Mouse (Mus musculus): ENCODE results near the gene Cnga1. TPM values are rescaled to one million over a fixed set of nuclear protein-coding genes. Genes with fewer than 3 reads are reported as not detected.

Gene Cnga1
- total RNA-seq (2023): not detected

GRCm38 (mm10) chr5:72644175-72644574 is at the start of gene Cnga1:
Gene Cnga1, minus strand, starts transcription at chr5:72644275.

DNA sequence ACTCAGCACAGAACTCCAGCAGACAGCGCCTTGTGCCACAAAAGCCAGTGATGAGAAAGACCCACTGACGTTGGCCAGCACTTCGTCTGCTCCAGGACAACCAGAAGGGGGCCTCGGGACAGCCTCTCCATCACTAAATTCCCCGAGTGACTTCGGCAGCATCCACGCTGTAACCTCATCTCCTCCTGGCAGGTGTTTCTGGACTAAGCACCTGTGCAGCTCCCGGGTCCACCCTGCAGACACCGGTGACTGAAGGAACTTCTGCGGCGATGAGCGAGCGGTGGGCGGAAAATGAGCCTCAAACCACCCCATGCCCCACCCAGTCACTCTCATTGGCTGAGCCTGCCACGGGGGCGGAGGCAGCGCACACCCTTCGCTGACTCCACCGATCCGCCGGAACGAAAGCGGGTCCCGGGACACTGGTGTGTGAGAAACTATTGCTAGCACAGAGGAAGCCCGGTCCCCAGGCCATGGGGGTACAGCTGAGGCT is 3.4 kb upstream of the Cnga1 start, which contains the start of gene Nipal1:
Gene Nipal1, plus strand, starts transcription at position 378 of the 490 bp plus-strand sequence.

GRCm38 (mm10) chr5:72587192-72587681 is 56.8 kb downstream of the Cnga1 start, which contains the start of gene Gm5868:
Gene Gm5868, minus strand, starts transcription at chr5:72587551.

GRCm38 (mm10) chr5:72580970-72581332 is 63.1 kb downstream of the Cnga1 start, which contains the start of gene Zar1:
Gene Zar1, minus strand, starts transcription at chr5:72581254.

GRCm38 (mm10) chr5:72559544-72560049 is 84.5 kb downstream of the Cnga1 start, which contains the start of gene Nfxl1:
Gene Nfxl1, minus strand, starts transcription at chr5:72559684.

Other genes starting within 250 kb of the Cnga1 start
- gene Corin, start 139.8 kb downstream of the Cnga1 start, total RNA-seq (2023): not detected
- 10 to 100 TPM; 26.5 to 30.1 TPM for gene Nfxl1, start 84.6 kb downstream of the Cnga1 start, total RNA-seq (2023)
- gene Zar1, start 63.0 kb downstream of the Cnga1 start, total RNA-seq (2023): not detected
- not detected for gene Gm5868, start 56.7 kb downstream of the Cnga1 start, total RNA-seq (2023)
- gene Nipal1, start 3.5 kb upstream of the Cnga1 start, total RNA-seq (2023): not detected
- 1 to 10 TPM; 1.3 to 1.4 TPM for gene Txk, start 108.5 kb upstream of the Cnga1 start, total RNA-seq (2023)
- gene Tec, start 224.2 kb upstream of the Cnga1 start, total RNA-seq (2023): 10 to 100 TPM; 44.5 to 49.9 TPM

Measured in monocyte, adult 59 days (primary cell).